Mouse (Mus musculus) CH12F3 (cell line): ENCODE data around the gene Adat1.

Experiments used
- in situ Hi-C: fragments of 300-500 bp; cut with MboI; formaldehyde crosslinking; loops from 2 replicates; pipeline ENCODE4 v1.14.3; 2020; ENCODE audit warnings: low sequenced_read_pairs

Gene Adat1

DNA sequence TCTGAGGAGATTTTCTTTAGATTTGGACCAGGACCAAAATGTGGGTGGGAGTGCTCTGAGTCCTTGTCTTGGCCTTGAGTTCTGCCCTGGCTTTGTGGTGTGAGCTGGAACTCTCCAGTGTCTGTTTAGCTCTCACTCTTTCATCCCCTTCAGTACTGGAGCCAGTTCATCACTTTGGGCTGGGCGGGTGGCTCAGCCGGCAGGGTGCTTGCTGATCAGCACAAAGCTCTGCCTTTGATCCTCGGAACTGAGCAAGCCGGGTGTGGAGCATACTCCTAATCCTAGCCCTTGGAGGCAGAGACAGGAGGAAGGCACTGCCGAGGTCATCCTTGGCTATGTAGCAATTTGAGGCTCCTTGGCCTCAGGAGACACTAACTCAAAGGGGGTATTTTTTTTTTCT lies 23.1 kb downstream of the Adat1 start:
- in situ Hi-C loops = no loop called here

DNA sequence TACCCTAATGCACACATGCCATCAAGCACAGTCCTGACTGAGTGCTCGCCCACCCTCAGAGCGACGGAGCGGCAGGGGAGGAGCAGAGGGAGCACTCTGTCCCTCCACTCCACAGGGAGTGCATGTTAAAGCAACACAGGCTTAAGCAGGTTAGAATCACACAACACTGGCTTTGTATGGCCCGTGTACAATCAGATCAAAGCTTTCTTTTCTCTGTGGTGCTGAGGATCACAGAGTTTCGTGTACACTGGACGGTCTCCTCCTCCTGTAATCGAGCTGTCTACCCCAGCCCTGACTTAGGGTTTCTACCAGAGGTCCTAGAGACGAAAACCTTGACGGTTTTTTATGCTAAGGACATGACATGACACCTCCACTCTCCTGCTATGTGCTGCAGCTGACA lies 23.6 kb downstream of the Adat1 start:
- in situ Hi-C loops = no loop called here

DNA sequence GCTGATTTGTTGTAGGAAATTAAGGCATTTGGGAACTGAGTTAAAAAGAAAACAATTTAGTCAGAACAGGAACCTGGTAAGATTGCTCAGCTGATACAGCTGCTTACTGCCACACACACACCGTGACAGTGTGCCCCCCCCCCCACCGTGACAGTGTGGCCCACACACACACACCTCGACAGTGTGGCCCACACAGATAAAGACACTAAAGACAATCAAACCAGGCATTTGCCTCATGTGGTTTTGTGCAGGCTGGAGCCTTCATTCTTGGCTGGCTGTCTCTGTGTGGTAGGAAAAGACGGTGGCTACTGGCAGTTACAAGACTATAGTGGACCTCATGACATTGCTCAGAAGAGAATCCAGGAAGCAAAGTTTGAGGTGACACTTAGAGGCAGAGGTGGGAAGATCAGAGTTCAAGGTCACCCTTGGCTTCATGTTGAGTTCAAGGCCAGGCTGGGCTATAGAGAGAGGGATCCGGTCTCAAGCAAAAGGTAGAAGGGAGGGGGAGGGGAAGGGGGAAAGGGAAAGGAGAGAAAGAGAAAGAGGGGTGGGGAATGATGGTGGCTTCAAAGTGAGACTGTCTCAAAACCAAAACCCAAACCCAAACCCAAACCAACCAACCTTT lies 24.7 kb downstream of the Adat1 start:
- in situ Hi-C loops = no loop called here

DNA sequence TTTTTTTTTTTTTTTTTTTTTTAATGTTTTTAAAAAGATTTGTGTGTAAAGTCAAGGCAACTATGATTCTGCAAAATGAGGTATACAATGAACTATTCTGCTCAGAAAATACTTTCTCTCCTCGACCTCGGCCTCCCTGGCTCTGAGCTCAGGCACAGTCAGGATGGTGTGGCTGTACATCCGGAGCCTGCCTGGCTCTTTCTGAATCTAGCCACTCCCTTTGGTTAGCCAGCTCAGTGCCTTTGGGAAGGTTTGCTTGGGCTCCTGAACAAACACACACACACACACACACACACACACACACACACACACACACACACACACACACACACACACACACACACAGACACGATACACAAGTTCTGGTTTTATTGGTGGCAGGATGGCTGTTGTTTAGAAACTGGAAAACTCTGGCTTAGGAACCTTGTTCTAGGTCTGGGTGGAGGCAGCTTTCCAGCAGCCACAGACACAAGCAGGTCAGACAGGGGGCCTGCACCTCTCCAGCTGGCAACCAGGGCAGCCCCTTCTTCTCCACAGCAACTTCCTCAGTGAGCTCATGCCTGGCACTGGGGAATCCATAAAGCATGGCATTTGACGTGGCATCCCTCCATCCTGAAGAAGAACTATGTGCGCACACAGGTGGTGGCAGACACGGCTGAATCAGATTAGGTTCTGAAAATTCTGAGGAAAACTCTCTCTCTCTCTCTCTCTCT lies 27.1 kb downstream of the Adat1 start:
- in situ Hi-C loops = no loop called here

DNA sequence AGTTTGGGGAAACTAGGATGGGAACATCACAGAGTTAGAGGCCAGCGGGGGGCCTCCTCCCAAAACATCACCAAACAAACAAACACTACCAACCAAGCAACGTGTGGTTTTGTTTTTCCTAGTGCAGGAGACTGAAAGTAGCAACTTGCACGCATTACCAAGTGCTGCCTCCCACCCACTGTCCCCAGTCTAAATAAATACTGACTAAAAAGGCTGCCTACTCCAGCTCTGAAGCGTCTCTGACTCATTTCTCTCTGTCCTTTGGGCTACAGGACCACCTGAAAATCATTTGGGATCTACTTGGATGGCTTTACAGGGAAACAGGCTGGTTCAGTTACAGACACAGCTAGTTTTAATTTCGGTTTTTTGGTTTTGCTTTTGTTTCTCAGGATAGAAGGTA lies 27.8 kb downstream of the Adat1 start:
- in situ Hi-C loops = no loop called here

DNA sequence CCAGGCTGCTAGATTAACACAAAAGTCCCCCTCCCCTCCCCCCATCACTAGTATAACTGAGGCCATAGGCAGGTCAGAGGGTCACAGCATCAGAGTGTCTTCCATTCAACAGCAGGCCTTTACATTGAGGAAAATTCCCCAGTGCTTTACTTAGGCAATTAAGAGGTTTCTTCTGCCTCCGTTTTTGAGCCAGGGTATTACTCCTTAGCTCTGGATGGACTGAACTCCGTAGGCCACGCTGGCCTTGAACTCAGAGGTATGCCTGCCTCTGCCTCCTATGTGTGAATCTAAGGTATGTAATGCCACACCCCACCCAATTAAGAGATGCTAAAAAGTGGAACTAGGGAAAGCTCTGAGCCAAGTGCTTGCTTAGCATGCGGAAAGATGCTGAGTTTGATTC lies 28.6 kb downstream of the Adat1 start:
- in situ Hi-C loops = no loop called here

DNA sequence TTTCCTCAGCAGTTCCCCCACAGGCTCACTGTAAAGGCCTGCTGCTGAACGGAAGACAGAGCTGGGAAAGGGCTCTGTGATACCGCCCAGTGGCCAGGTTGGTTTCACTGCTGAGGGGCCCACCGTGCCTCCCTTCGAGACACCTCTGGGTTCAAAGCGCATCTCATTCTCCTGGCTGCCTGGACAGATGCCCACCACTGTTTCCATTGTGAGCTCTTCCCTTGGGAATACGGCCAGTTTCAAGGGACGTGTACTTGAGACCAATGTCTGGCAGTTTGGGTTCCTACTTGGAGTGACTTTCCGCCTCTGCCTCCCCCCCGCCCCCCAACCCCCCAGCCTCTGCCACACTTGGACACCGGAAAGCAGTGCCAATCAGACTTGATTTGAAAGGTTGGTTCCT lies 29.0 kb downstream of the Adat1 start:
- in situ Hi-C loops = no loop called here

DNA sequence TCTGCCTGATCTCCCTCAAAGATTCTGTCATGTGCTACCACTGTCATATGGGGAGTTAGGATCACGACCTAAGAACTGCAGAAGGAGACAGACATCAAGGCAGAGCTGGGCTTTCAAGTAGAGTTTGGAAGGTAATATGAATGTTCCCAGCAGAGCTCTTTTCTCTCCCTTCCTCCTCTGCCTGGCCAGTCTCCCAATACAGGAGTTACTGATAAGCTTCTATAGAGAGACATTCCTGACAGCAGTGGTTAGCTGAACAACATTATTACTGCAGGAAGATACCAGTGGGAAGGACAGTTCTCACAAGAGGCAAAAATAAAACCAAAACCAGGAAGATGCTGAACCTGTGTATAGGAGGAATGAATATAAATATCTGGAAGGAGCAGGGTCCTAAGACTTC lies 29.5 kb downstream of the Adat1 start:
- in situ Hi-C loops = no loop called here

DNA sequence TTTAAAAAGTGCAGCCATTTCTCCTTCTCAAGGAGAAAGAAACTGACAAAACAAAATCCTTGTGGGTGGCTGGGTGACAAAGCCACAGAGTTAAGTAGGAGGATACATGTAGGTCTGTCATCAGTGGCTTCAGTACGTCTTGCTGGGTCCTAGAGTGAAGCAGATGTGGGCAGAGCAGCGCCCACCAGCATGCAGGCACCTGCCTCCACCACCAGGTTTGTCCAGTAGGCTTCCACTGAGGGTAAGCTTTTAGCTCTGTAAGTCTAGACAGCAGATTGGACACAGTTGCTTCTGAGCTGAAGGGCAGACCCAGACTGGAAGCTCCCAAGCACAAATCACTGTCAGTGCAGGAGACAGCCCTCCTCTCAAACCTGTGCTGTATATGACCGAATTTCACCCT lies 30.8 kb downstream of the Adat1 start:
- in situ Hi-C loops = no loop called here

DNA sequence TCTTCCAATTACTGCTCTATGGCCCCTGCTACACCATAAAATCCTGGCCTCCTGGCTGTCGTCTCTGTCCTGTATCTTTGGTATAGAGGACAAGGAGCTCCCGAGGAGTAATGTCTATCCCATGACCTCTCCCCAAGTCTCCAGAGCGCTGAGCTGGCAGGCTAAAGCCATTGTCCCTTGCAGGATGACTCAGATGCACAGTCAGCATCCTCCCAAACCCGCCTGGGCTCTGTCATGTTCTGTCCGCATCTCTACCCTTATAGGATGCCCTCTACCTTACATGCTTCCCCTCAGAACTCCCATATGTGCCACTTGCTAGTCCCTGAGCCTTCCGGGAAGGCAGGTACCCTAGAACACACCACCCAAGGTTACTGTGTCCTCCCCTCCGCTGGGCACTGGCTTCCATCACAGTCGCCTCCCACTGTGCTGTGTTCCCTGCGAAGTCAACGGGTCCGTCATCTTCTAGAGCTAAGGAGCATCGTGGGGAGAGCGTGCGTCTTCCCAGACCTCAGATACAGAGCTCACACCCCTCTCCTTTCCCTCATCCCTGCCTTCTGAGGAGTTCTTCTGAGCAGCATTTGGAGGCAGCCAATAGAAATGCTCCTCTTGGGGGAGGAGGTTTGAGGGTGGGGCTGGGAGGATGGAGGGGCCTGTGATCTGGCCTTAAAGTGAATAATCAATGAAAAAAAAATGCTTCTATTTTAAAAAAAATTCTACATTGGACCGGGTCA lies 31.3 kb downstream of the Adat1 start:
- in situ Hi-C loops = no loop called here

DNA sequence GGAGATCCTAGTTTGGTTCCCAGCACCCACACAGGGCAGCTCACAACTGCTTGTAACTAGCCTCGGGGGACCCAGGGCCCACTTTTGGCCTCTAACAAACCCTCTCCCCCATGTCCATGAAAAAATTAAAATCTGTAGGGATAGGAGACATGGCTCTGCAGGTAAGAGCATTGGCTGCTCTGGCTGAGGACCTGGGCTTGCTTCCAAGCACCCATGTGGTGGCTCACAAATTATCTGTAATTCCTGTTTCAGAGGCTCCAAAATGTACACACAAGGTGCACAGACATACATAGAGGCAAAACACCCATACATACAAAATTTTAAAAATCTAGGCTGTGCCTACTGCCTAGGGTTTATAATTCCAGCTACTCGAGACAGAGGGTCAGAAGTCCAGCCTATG lies 34.9 kb downstream of the Adat1 start:
- in situ Hi-C loops = no loop called here

DNA sequence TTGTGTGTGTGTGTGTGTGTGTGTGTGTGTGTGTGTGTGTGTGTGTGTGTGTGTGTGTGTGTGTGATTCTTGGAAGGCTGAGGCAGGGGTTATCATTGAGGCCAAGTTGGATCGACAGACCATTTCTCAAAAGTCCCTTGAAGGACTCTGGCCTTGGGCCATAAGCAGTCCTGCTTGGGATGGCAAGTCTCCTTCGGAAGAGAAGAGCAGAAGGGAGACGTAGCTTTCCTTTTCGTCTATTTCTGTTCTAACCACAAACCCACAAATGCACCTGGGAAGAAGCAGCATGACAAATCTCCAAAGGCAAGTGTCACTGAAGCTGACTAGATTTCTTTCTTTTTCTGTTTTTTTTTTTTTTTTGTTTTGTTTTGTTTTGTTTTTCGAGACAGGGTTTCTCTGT lies 36.2 kb downstream of the Adat1 start:
- in situ Hi-C loops = no loop called here

DNA sequence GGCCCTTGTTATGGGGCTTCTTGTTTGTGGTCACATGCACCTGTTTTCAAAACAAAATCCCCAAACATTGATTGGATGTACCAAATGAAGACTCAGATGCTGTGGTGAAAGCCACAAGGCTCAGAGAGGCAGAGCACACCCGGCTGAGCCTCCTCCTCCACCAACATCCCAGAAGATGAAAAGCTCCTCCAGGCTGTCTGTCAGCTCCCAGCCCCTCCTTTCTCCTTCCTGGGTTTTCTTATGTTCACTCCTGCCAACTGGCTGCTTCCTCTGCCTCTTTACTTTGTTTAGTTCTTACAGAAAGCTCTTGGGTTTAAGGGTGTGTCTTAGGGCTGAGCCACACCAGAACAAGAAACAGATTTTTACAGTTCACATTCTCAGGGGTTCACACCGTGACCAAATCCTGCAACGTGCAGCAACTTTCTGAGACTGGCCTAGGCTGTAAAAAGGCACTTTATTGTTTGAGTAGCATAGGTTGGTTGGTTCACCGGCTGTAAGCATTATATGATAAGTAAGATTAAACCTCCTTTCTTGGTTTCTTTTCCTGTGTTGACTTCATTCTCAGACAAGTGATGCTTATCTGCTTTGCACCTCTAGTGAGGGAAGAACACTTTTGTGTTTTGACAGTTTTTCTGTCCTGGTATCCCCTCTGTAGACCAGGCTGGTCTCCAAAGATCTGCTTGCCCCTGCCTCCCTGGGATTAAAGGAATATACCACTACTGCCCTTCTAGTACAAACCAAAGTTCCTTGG lies 37.1 kb downstream of the Adat1 start:
- in situ Hi-C loops = no loop called here

DNA sequence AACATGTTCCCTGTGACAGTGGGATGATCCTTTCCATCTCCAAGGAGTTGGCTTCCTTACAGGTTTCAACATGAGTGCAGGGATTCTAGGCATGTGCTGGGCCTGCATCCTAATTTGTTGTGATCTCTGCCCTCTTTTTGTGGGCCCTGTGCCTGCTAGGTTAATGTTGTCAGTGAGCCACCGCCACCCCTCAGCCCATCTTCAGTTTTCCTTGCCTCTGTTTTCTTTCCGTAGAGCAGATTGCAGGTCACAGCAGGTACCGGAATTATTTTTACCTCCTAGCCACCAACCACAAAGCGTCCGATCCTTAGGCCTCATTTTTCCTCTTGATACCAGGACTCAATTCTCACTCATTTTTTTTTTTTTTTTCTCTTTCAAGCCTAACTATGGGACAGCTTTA lies 40.2 kb downstream of the Adat1 start:
- in situ Hi-C loops = no loop called here

DNA sequence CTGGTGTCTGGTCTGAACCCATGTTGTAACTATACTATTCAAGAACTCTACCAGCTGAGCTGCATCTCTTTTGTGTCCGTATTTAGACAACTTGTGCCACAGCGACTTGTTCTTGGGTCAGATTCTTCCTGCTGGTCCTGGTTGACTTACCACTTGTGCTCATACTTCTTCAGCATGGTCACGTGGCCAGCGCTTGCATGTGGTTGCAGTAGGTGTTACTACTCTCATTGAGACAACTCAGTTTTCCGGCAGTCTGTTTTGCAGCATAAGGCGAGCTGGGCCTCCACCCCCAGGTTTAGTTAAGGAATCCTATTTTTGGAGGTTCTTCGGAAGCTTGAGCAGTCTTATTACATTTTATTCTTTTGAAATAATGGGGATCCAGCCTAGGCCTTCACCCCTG lies 40.8 kb downstream of the Adat1 start:
- in situ Hi-C loops = no loop called here

DNA sequence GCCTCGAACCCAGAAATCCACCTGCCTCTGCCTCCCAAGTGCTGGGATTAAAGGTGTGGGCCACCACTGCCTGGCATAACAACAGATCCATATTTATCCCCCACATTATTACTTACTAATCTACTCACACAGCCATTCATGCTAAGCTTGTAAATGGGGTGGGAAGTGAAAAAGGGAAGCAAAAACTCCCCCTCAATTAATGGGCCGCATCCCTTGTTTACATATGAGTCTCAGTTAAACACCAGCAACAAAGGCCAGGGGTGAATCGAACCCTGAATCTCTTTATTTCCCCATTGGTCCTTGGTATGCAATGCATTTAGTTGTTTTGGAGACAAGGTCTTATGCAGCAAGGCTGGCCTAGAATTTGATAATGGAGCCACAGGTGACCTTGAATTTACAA lies 41.3 kb downstream of the Adat1 start:
- in situ Hi-C loops = no loop called here

DNA sequence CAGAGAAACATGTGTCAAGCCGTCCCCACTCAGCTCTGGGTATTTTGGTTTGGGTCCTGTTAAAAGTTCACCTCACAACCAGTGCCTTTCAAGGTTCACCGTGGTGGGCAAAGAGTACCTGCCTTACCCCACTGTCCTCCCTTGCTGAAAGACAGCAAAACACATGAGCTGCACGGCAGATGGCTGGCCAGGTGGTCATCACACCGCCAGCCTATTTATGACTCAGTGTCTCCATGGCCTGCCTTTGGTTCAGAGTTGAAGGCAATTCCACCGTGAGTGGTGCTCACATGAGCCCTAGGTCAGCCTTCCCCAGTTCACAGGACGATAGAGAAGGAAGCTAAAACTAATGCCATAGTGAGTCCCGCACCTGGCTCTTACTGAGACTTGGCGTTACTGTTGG lies 44.1 kb downstream of the Adat1 start:
- in situ Hi-C loops = no loop called here

DNA sequence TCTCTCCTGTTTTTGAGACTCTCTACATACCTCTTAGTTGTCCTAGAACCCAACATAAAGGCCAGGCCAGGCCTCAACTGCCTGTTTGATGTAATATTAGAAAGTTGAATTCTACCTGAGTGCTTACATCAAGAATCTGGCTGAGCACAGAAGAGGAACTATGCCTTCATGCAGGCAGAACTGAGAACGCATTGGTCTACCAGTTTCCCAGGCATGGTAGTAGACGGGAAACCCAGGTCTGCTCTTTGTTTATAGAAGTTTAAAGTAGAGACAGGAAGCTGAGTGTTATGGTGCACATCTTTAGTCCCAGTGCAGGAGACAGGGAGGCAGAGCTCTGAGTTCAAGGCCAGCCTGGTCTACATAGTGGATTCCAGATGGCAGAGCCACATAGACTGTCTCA lies 45.0 kb downstream of the Adat1 start:
- in situ Hi-C loops = no loop called here

DNA sequence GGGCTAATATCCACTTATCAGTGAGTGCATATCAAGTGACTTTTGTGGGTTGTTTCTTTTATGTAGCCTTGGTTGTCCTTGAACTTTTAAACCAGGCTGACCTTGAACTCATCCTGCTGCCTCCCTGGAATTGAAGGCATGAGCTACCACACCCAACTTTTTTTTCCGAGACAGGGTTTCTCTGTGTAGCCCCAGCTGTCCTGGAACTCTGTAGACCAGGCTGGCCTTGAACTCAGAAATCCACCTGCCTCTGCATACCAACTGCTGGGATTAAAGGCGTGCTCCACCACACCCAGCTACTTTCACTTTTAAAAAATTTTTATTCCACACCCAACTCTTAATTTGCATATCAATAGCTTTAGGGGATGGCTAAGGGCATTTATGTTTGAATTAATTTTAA lies 48.6 kb downstream of the Adat1 start:
- in situ Hi-C loops = no loop called here

DNA sequence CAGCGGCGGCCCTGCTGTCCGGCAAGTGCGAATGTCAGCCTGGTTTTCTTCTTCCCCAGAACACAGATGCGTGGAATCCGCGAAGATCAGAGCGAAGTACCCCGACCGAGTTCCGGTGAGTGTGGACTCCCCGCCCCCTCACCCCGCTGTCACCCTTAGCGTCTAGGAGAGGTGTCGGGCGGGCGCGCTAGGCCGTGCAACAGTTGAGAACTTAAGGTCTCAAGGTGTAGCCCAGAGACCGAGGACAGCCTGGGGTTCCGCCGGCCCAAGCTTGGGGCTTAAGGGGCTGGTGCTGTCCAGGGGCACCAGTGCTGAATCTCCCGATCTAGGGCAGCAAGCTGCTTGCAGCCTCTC lies 51.0 kb downstream of the Adat1 start:
- in situ Hi-C loops = no loop called here

DNA sequence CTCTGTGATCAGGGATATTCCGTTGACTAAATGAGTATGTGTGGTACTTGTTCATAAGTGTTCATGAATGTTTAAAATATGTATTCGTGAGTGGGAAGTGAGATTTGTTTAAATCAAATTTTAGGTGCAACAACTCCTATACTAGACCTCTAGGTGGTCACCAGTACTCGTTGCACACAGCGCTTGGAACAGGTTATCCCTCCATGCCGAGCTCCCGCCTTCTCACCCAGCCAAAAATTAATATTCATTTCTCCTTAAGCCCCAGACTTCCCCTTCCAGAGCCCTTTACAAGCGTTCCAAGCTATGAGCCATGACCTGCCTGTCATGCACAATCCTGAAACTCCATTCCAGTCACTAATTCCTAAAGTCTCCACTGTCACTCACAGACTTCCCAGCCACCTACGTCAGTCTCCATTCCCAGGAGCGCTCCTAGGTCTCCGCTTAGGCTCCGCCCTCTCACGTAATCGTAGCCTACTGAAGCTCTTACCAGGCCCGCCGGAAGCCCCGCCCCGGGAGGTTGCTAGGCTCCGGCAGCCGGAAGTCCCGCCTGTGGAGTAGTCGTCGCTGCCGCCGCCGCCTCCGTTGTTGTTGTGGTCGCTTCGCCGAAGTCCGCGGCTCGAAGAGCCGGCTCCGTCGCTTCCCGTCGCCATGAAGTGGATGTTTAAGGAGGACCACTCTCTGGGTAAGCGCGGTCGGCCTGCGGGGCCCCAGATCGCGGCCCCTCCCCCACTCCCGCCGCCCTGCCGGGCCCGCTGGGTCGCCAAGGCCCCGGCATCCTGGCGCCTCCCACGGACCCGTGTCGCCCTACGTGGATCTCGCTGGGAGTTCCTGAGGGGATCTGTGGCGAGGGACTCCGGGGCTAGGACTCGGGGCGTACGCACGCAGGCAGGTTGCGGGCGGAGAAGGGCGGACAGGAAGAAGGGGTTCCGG lies 51.7 kb downstream of the Adat1 start, which contains the start of gene Gabarapl2:
TSS of gene Gabarapl2 (plus strand) at position 533 of the 930 bp plus-strand sequence.
- in situ Hi-C loops = no loop called here
